Mouse (Mus musculus) ES-E14 (cell line): ENCODE measurements around the gene Asz1.

Experiments
- CHD2 ChIP-seq: IDR thresholded peaks from 2 replicates; pipeline ENCODE4 v1.6.1; 2014; ENCODE audit warnings: mild to moderate bottlenecking, low read depth, low read length, inconsistent platforms
- ZC3H11A ChIP-seq: IDR thresholded peaks from 2 replicates; pipeline ENCODE4 v1.6.1; 2012; ENCODE audit warnings: low read depth, mild to moderate bottlenecking, inconsistent platforms, low read length, borderline replicate concordance

DNA sequence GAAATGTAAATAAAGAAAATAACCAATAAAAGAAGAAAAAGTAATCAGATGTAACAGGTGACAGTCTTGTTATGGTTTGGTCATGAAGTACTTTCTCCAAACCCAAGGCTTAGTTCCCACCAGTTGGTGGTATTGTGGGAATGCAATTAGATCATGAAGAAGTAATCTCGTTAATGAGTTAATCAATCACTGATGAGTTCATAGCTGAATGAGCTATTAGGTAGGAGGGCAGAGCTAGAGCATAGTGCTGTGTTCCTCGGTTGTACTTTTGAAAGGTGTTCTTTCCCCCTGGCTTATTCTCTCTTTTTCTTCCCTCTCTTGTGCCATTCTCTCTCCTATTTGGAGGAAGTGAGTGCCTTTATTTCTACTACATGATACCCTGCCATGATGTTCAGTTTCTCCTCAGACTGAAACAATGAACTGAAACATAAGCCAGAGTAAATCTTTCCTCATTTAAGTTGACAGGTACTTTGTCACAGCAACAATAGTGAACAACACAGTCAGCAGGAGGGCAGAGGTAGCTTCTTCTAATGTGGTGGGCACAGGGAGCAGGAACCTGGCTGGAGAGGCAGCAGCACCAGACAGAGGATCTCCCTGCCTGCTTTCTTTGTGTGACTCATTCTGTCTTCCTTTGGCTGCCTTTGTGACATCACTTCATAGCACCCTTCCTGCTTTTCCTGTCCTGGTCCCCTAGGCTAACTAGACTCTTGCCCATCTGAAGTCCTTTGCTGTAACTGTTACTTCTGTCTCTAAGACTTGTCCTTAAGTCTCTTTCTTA, 18.5 kb upstream of the Asz1 start:
- no peak for TF ChIP-seq CHD2
- TF ChIP-seq ZC3H11A = no peak
